ENCODE assay signal across 22 mouse cellular contexts in the genomic region with DNA sequence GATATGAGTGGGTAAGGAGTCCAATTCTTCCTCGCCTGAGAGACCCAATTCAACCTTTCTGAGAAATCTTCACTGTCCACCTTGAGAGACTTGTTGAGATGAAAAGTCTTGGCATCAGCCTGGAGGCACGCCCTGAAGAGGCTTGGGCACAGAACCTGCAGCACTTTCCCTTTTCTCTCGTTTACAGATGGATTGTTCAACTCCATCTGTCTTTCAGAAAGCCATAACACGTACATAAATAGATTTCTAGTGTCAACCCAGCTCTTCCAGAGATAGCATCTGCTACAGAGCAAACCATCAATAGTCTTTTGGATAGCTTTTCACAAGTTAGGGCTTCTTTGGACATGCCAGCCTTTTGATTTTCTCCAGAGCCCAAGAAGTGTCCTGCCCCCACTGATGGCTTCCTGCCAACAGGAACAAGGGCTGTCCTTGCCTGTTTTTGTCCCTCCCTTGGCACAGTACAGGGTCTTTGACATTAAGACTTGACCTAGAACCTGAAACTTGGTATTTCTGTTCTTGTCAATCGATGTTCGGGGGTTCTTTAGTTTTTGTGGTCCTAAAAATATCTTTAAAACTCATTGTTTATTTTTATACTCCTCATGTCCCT. TPM values are rescaled to one million over a fixed set of nuclear protein-coding genes. Genes with fewer than 3 reads are reported as not detected.
DNase-seq lines count a peak whose midpoint lies in the region; ATAC-seq and TF ChIP-seq lines count a peak whose summit lies in the region.
"Had no signal": no experiment of that assay in that cellular context is flagged by ENCODE, and none has a peak within 500 bp of the region (broad histone marks: within the 10 kb centered on the region; RNA-seq: fewer than 3 reads in every experiment).

No protein-coding gene starts in this region.

- H3K27me3 ChIP-seq in MEL (ENCODE audit: control insufficient read depth in 1 of 2, insufficient read depth in 2 of 2, low read length in 2 of 2) = no peaks in the 10 kb centered on the region
- H3K27me3 ChIP-seq: CH12.LX; embryonic facial prominence, embryonic 13.5 days; forebrain, embryonic 12.5 days had no signal

- H3K27ac ChIP-seq in MEL (ENCODE audit: control insufficient read depth, low read depth, low read length) = no peak overlapping the region
- H3K27ac ChIP-seq: embryonic facial prominence, embryonic 13.5 days; forebrain, embryonic 12.5 days; heart, embryonic 13.5 days; hindbrain, postnatal 0 days had no signal

- ATAC-seq in cerebellum, adult (ENCODE audit: insufficient number of reproducible peaks, low FRiP score, low TSS enrichment) = no peak
- ATAC-seq: hindbrain, postnatal 0 days had no signal

- no peak overlapping the region for H3K9ac ChIP-seq in MEL (ENCODE audit: control insufficient read depth, low read depth, low read length, poor library complexity, severe bottlenecking)
- H3K9ac ChIP-seq: embryonic facial prominence, embryonic 13.5 days; forebrain, embryonic 12.5 days; heart, embryonic 13.5 days had no signal

- peaks cover 0 to 24% of the 10 kb centered on the region in 2 experiments; a peak in 2 of 4 replicates for H3K36me3 ChIP-seq in MEL (ENCODE audit: control insufficient read depth in 1 of 2, insufficient read depth in 2 of 2, low read length in 2 of 2)
- H3K36me3 ChIP-seq: embryonic facial prominence, embryonic 13.5 days; forebrain, embryonic 12.5 days; heart, embryonic 13.5 days had no signal

- no peak for TF ChIP-seq CTCF in MEL (IDR thresholded peaks at IDR 0.05 in 2 of 3, conservative IDR thresholded peaks at IDR 0.05 in 1 of 3; ENCODE audit: control insufficient read depth in 1 of 3, insufficient read depth in 1 of 3, low read depth in 2 of 3, low read length in 3 of 3, poor library complexity in 1 of 3, severe bottlenecking in 1 of 3)

- DNase-seq in adrenal gland, postnatal 14 days = peak; percentile 55
- DNase-seq in adrenal gland, postnatal 25 days = no peak
- DNase-seq in heart, adult 11 months = peak; percentile 44
- no peak for DNase-seq in heart, adult 18-20 months
- peak; percentile 45 for DNase-seq in MEL (ENCODE audit: low read depth, low spot score)
- DNase-seq in adipocyte (ENCODE audit: low spot score) = peak; percentile 54
- DNase-seq in kidney, postnatal 25 days = no peak
- DNase-seq: cerebellum, adult 18-20 months; cerebellum, adult 9-11 months; cerebellum, postnatal 36 days; gastrocnemius, postnatal 14 days; heart, postnatal 36 days; kidney, adult 11 months; kidney, adult 9 months had no signal

- no peak for TF ChIP-seq EP300 in MEL (IDR thresholded peaks at IDR 0.05; ENCODE audit: low read depth in 1 of 2, low read length in 2 of 2)

- no peak for TF ChIP-seq POLR2A in MEL (IDR thresholded peaks at IDR 0.05; ENCODE audit: control insufficient read depth in 1 of 2, insufficient read depth in 1 of 2, low read depth in 1 of 2, low read length in 2 of 2, poor library complexity in 1 of 2)

- no peaks in the 10 kb centered on the region for H3K9me3 ChIP-seq in MEL (replicated peaks; ENCODE audit: insufficient read depth, low read length)
- H3K9me3 ChIP-seq: embryonic facial prominence, embryonic 13.5 days; forebrain, embryonic 12.5 days; heart, embryonic 13.5 days had no signal

- no peaks in the 10 kb centered on the region for H3K79me2 ChIP-seq in MEL (ENCODE audit: control insufficient read depth, insufficient read depth, low read length, poor library complexity)

- peaks cover 9 to 22% of the 10 kb centered on the region in 2 experiments for H3K4me1 ChIP-seq in MEL (ENCODE audit: control insufficient read depth in 1 of 2, insufficient read depth in 2 of 2, low read length in 2 of 2)
- H3K4me1 ChIP-seq: forebrain, embryonic 12.5 days had no signal

- no peak for TF ChIP-seq RAD21 in MEL (IDR thresholded peaks at IDR 0.05; ENCODE audit: low read depth, low read length)

- H3K4me3 ChIP-seq in MEL (ENCODE audit: control insufficient read depth in 1 of 2, insufficient read depth in 1 of 2, low read depth in 2 of 2, low read length in 2 of 2) = no peak overlapping the region
- H3K4me3 ChIP-seq: embryonic facial prominence, embryonic 13.5 days; forebrain, embryonic 12.5 days; heart, embryonic 13.5 days had no signal

TF ChIP-seq in MEL, 35 proteins besides CTCF, POLR2A, EP300 and RAD21:
- no peak for TF ChIP-seq TAL1 (IDR thresholded peaks at IDR 0.05; ENCODE audit: low read length)
- no peak for TF ChIP-seq SMC3 (IDR thresholded peaks at IDR 0.05; ENCODE audit: low read depth, low read length)
- TF ChIP-seq MAX (IDR thresholded peaks at IDR 0.05; ENCODE audit: low read length) = peak; percentile 6; the same call in 1 of the 2 replicates

RNA-seq across cellular contexts. Expression of gene Ermp1, which starts 13.9 kb away (rescaled TPM):
- 52.8 and 53.8 TPM in 2 replicates for total RNA-seq in adrenal gland, postnatal 14 days (2021)
- total RNA-seq in adrenal gland, postnatal 25 days (2021) = 51.7 and 55.0 TPM in 2 replicates
- total RNA-seq in heart, adult 18-20 months (2021) = 10 to 100 TPM in 1 of 2 experiments, 1 to 10 TPM in 1; 9.5 to 12.7 TPM
- 62.3 and 68.4 TPM in 2 replicates for total RNA-seq in MEL (2012; rRNA removed)
- polyA plus RNA-seq in MEL (2012; ENCODE audit: insufficient read depth in 1 of 2, insufficient read length in 2 of 2, low read depth in 1 of 2, low replicate concordance in 2 of 2, missing spikeins in 1 of 2) = 100 to 1,000 TPM in 1 of 2 experiments, 10 to 100 TPM in 1; 82.0 to 167 TPM

RNA-seq across cellular contexts. Expression of gene Mlana, which starts 35.5 kb away (rescaled TPM):
- total RNA-seq in adrenal gland, postnatal 14 days (2021) = not detected in 2 replicates
- not detected in 2 replicates for total RNA-seq in adrenal gland, postnatal 25 days (2021)
- 1 to 10 TPM in 1 of 2 experiments, under 1 TPM in 1; 0.60 to 1.1 TPM for total RNA-seq in heart, adult 18-20 months (2021)
- total RNA-seq in MEL (2012; rRNA removed) = 0.27 and 0.69 TPM in 2 replicates
- under 1 TPM in 1 of 2 experiments, not detected in 1; 0.78 TPM for polyA plus RNA-seq in MEL (2012; ENCODE audit: insufficient read depth in 1 of 2, insufficient read length in 2 of 2, low read depth in 1 of 2, low replicate concordance in 2 of 2, missing spikeins in 1 of 2)
- total RNA-seq: CH12.LX; gastrocnemius, postnatal 14 days; hindbrain, postnatal 0 days had no signal
- polyA plus RNA-seq: forebrain, embryonic 12.5 days; gonadal fat pad, adult 2 months; hindbrain, postnatal 0 days; intestine, embryonic 14.5 days had no signal

Comparison
In these comparisons a context has a peak if more than half of its experiments do, and no peak if none do; other contexts are left out.
1. DNase-seq: peak in adrenal gland, postnatal 14 days (single experiment), heart, adult 11 months (single experiment), MEL (single experiment) and adipocyte (single experiment); none in adrenal gland, postnatal 25 days (single experiment), heart, adult 18-20 months (0 of 2) and kidney, postnatal 25 days (0 of 2).